Mouse (Mus musculus) ES-E14 (cell line): ENCODE data around the gene Cdk15. TPM values are rescaled to one million over a fixed set of nuclear protein-coding genes. Genes with fewer than 3 reads are reported as not detected.

Source experiments
- DNase-seq: peaks from one replicate; pipeline ENCODE4 v3.0.0-alpha.2; 2013; ENCODE audit warnings: low read depth, low spot score
- H3K27ac ChIP-seq: 2 replicates; pipeline ENCODE4 v1.5.1; 2012; ENCODE audit warnings: low read depth, mild to moderate bottlenecking, low read length, moderate library complexity, mixed read lengths; ENCODE audit not compliant: poor library complexity, insufficient read depth, severe bottlenecking
- H3K36me3 ChIP-seq: 2 replicates; pipeline ENCODE4 v1.6.1; 2012; ENCODE audit warnings: mild to moderate bottlenecking, low read length, moderate library complexity, mixed read lengths; ENCODE audit not compliant: control insufficient read depth, poor library complexity, insufficient read depth, severe bottlenecking
- H3K4me1 ChIP-seq, 2 experiments: fragments of 150-350 bp in 1 of 2; sonication (generic) in 1 of 2; 2 replicates each; pipeline ENCODE4 v1.6.1; 2012; ENCODE audit warnings: low read length in 2 of 2, mild to moderate bottlenecking in 1 of 2, mixed read lengths in 1 of 2; ENCODE audit not compliant: control insufficient read depth in 2 of 2, insufficient read depth in 2 of 2, poor library complexity in 1 of 2
- H3K4me3 ChIP-seq, 2 experiments: fragments of 150-350 bp in 1 of 2; sonication (generic) in 1 of 2; 2 replicates each; pipeline ENCODE4 v1.5.1; 2012; ENCODE audit warnings: low read length in 2 of 2, low read depth in 1 of 2, mild to moderate bottlenecking in 1 of 2, mixed read lengths in 1 of 2; ENCODE audit not compliant: insufficient read depth in 1 of 2, poor library complexity in 1 of 2, severe bottlenecking in 1 of 2
- H3K9ac ChIP-seq: 2 replicates; pipeline ENCODE4 v1.6.1; 2012; ENCODE audit warnings: low read depth, mild to moderate bottlenecking, low read length, mixed read lengths; ENCODE audit not compliant: poor library complexity, insufficient read depth, severe bottlenecking
- H3K9me3 ChIP-seq: fragments of 150-350 bp; sonication (generic); 2 replicates; pipeline ENCODE4 v1.6.1; 2012; ENCODE audit warnings: low read depth, mild to moderate bottlenecking, low read length; ENCODE audit not compliant: control insufficient read depth, insufficient read depth
- CHD2 ChIP-seq: IDR thresholded peaks from 2 replicates; pipeline ENCODE4 v1.6.1; 2014; ENCODE audit warnings: mild to moderate bottlenecking, low read depth, low read length, inconsistent platforms
- HCFC1 ChIP-seq: IDR thresholded peaks from 2 replicates; pipeline ENCODE4 v1.6.1; 2012; ENCODE audit warnings: low read length, inconsistent platforms, borderline replicate concordance; ENCODE audit not compliant: insufficient read depth
- MAFK ChIP-seq: IDR thresholded peaks from 2 replicates; pipeline ENCODE4 v1.6.1; 2014; ENCODE audit warnings: mild to moderate bottlenecking, low read depth, low read length, inconsistent platforms; ENCODE audit not compliant: insufficient read depth
- ZC3H11A ChIP-seq: IDR thresholded peaks from 2 replicates; pipeline ENCODE4 v1.6.1; 2012; ENCODE audit warnings: low read depth, mild to moderate bottlenecking, inconsistent platforms, low read length, borderline replicate concordance
- ZNF384 ChIP-seq: IDR thresholded peaks from 2 replicates; pipeline ENCODE4 v1.6.1; 2012; ENCODE audit warnings: low read depth, low read length, inconsistent platforms
- in situ Hi-C, 2 experiments: fragments of 600-800 bp; cut with MboI; formaldehyde crosslinking; loops; one replicate each; pipeline ENCODE4 v1.15.1; 2025; ENCODE audit warnings: low sequenced_read_pairs in 2 of 2, inconsistent platforms in 1 of 2; ENCODE audit not compliant: unreplicated experiment in 2 of 2
- total RNA-seq: library from RNA; depleted of rRNA; stranded (reverse); fragments of 300-350 nt; gene quantifications from 2 replicates; pipeline ENCODE4 v1.2.3, GENCODE M21; 2012

Cdk15 gene
- total RNA-seq, 1 experiment = 0.58 TPM

GRCm38 (mm10) chr1:59237614-59238211 is 19.0 kb upstream of the Cdk15 start:
- H3K27ac ChIP-seq = no peak overlapping the region
- no peak for TF ChIP-seq HCFC1
- peak; percentile 73; the same call in 1 of the 2 replicates for TF ChIP-seq ZC3H11A
- TF ChIP-seq ZNF384 = no peak
- no peak for TF ChIP-seq MAFK
- no peak for TF ChIP-seq CHD2
- in situ Hi-C loops = no loop called here

GRCm38 (mm10) chr1:59243770-59244169 is 12.9 kb upstream of the Cdk15 start:
- in situ Hi-C loops = loop anchor here in 1 of 2 experiments (5.0 kb wide), 1 partner anchor 379 kb away; no protein-coding TSS in a partner anchor
- DNase-seq = no peak
- peak; percentile 34; the same call in 1 of the 2 replicates for TF ChIP-seq ZC3H11A
- TF ChIP-seq CHD2 = no peak
- H3K27ac ChIP-seq = no peak overlapping the region
- no peak overlapping the region for H3K4me3 ChIP-seq
- H3K36me3 ChIP-seq = no peaks in the 10 kb centered on the region
- H3K9me3 ChIP-seq = no peaks in the 10 kb centered on the region
- no peak overlapping the region for H3K9ac ChIP-seq
- H3K4me1 ChIP-seq = no peaks in the 10 kb centered on the region

More at GRCm38 (mm10) chr1:59237614-59238211, 19.0 kb upstream of the Cdk15 start:
- no peaks in the 10 kb centered on the region for H3K36me3 ChIP-seq
- no peaks in the 10 kb centered on the region for H3K9me3 ChIP-seq
- H3K9ac ChIP-seq = 0 out of 2 replicates have a peak overlapping the region, but pooled peaks have one; percentile 7
- peak; percentile 51 for DNase-seq
- H3K4me1 ChIP-seq = peaks cover 0 to 3% of the 10 kb centered on the region in 2 experiments; a peak in 1 of 4 replicates
- H3K4me3 ChIP-seq = peak overlapping the region; percentile 59 to 68

GRCm38 (mm10) chr1:59247602-59248001 is 9.1 kb upstream of the Cdk15 start:
- Histone ChIP-seq H3K36me3 (no peaks in the 10 kb centered on the region), H3K27ac (no peak overlapping the region), H3K9ac (no peak overlapping the region), H3K4me3 (no peak overlapping the region), H3K4me1 (no peaks in the 10 kb centered on the region), H3K9me3 (no peaks in the 10 kb centered on the region)
- in situ Hi-C loops = no loop called here
- no peak for TF ChIP-seq CHD2
- TF ChIP-seq HCFC1 = no peak
- peak; percentile 94 for TF ChIP-seq ZC3H11A
- no peak for TF ChIP-seq ZNF384
- TF ChIP-seq MAFK = no peak
- DNase-seq = peak; percentile 51

- H3K27ac ChIP-seq = no peak overlapping the region
- DNase-seq = no peak
- TF ChIP-seq HCFC1 = no peak
- TF ChIP-seq ZC3H11A = no peak
- no peak for TF ChIP-seq ZNF384
- no peak for TF ChIP-seq MAFK
- TF ChIP-seq CHD2 = no peak
- in situ Hi-C loops = loop anchor here in 1 of 2 experiments (25.0 kb wide), 1 partner anchor 360 kb away; no protein-coding TSS in a partner anchor
- H3K4me1 ChIP-seq = peaks cover 0 to 9% of the 10 kb centered on the region in 2 experiments; a peak in 2 of 4 replicates
- peak overlapping the region in 1 of 2 experiments; percentile 34; a peak in 1 of 4 replicates for H3K4me3 ChIP-seq
- no peaks in the 10 kb centered on the region for H3K36me3 ChIP-seq
- no peaks in the 10 kb centered on the region for H3K9me3 ChIP-seq
- no peak overlapping the region for H3K9ac ChIP-seq
These were observed 3.9 kb upstream of the Cdk15 start for GRCm38 (mm10) chr1:59252762-59253161.
